Mouse (Mus musculus) C2C12 (cell line): ENCODE data around the gene Cyb561d2. TPM values are rescaled to one million over a fixed set of nuclear protein-coding genes. Genes with fewer than 3 reads are reported as not detected.

Experiments
- H3K27me3 ChIP-seq: one replicate; pipeline ENCODE4 v1.6.1; 2011; ENCODE audit not compliant: control insufficient read depth, insufficient read depth, insufficient read length
- H3K36me3 ChIP-seq: one replicate; pipeline ENCODE4 v1.6.1; 2011; ENCODE audit not compliant: control insufficient read depth, insufficient read depth
- H3K4me3 ChIP-seq: one replicate; pipeline ENCODE4 v1.5.1; 2011; ENCODE audit warnings: mild to moderate bottlenecking, control low read depth; ENCODE audit not compliant: poor library complexity, insufficient read depth, severe bottlenecking
- H3K79me2 ChIP-seq: one replicate; pipeline ENCODE4 v1.6.1; 2011; ENCODE audit not compliant: control insufficient read depth, insufficient read depth
- H3K79me3 ChIP-seq: one replicate; pipeline ENCODE4 v1.6.1; 2011; ENCODE audit warnings: low read depth, control low read depth
- H3ac ChIP-seq: one replicate; pipeline ENCODE3; 2011; ENCODE audit warnings: low read depth; ENCODE audit not compliant: control insufficient read depth, insufficient read length
- CEBPB ChIP-seq: IDR thresholded peaks from one replicate; pipeline ENCODE4 v1.6.1; 2011; ENCODE audit warnings: low read depth, mild to moderate bottlenecking, control low read depth, moderate library complexity
- CTCF ChIP-seq: IDR thresholded peaks from one replicate; pipeline ENCODE4 v1.5.1; 2011; ENCODE audit not compliant: control insufficient read depth, insufficient read depth, insufficient read length
- FOSL1 ChIP-seq: IDR thresholded peaks from one replicate; pipeline ENCODE4 v1.8.0; 2011; ENCODE audit warnings: mild to moderate bottlenecking, low read length; ENCODE audit not compliant: poor library complexity, insufficient read depth, severe bottlenecking
- MAX ChIP-seq: IDR thresholded peaks from one replicate; pipeline ENCODE4 v1.6.1; 2011; ENCODE audit warnings: mild to moderate bottlenecking, control low read depth
- MYOD1 ChIP-seq: IDR thresholded peaks from one replicate; pipeline ENCODE4 v1.6.1; 2011; ENCODE audit warnings: low read depth; ENCODE audit not compliant: control insufficient read depth, insufficient read length
- MYOG ChIP-seq: IDR thresholded peaks from one replicate; pipeline ENCODE4 v1.6.1; 2011; ENCODE audit not compliant: control insufficient read depth, insufficient read length; ENCODE audit errors: extremely low read depth
- USF1 ChIP-seq: IDR thresholded peaks from one replicate; pipeline ENCODE4 v1.6.1; 2011; ENCODE audit warnings: low read depth, mild to moderate bottlenecking, control low read depth, moderate library complexity
- polyA plus RNA-seq: library from polyadenylated mRNA; unstranded; fragments of >200 nt; fragmentation: generic; extraction: Trizol; gene quantifications from one replicate; pipeline ENCODE4 v1.2.1, GENCODE M21; 2012; ENCODE audit warnings: missing spikeins

Cyb561d2 gene
- polyA plus RNA-seq, 1 experiment = 23.7 TPM

- H3K79me3 ChIP-seq = no peaks in the 10 kb centered on the region
- H3K27me3 ChIP-seq = no peaks in the 10 kb centered on the region
- H3ac ChIP-seq = no peak overlapping the region
- no peaks in the 10 kb centered on the region for H3K36me3 ChIP-seq
- no peaks in the 10 kb centered on the region for H3K79me2 ChIP-seq
- H3K4me3 ChIP-seq = no peak overlapping the region
- no peak for TF ChIP-seq CEBPB
- TF ChIP-seq USF1 = no peak
- TF ChIP-seq MYOD1 = no peak
- TF ChIP-seq MYOG = no peak
- no peak for TF ChIP-seq CTCF
- no peak for TF ChIP-seq MAX
- TF ChIP-seq FOSL1 = no peak
These were observed 2.7 kb upstream of the Cyb561d2 start for GRCm38 (mm10) chr9:107544729-107545128.

GRCm38 (mm10) chr9:107544196-107544700, 2.3 kb upstream of the Cyb561d2 start:
- no peak overlapping the region for H3ac ChIP-seq
- H3K4me3 ChIP-seq = no peak overlapping the region
- no peaks in the 10 kb centered on the region for H3K79me3 ChIP-seq
- no peaks in the 10 kb centered on the region for H3K79me2 ChIP-seq
- TF ChIP-seq USF1 = no peak
- no peak for TF ChIP-seq FOSL1
- TF ChIP-seq MYOG = no peak
- TF ChIP-seq MAX = no peak
- TF ChIP-seq CEBPB = no peak
- no peak for TF ChIP-seq CTCF
- no peak for TF ChIP-seq MYOD1
- H3K36me3 ChIP-seq = no peaks in the 10 kb centered on the region
- H3K27me3 ChIP-seq = no peaks in the 10 kb centered on the region

- TF ChIP-seq USF1 (no peak), FOSL1 (no peak), CEBPB (no peak), MYOG (no peak), MAX (no peak), MYOD1 (no peak), CTCF (no peak)
These were observed 1.3 kb upstream of the Cyb561d2 start for GRCm38 (mm10) chr9:107543299-107543698.

GRCm38 (mm10) chr9:107542721-107543120, 728 bp upstream of the Cyb561d2 start:
- H3K36me3 ChIP-seq = peaks cover 13% of the 10 kb centered on the region
- H3K79me2 ChIP-seq = no peaks in the 10 kb centered on the region

More at GRCm38 (mm10) chr9:107543299-107543698, 1.3 kb upstream of the Cyb561d2 start:
- Histone ChIP-seq H3K4me3 (no peak overlapping the region), H3K79me3 (no peaks in the 10 kb centered on the region), H3K79me2 (no peaks in the 10 kb centered on the region), H3ac (no peak overlapping the region), H3K36me3 (peaks cover 7% of the 10 kb centered on the region), H3K27me3 (no peaks in the 10 kb centered on the region)

GRCm38 (mm10) chr9:107542352-107542686, 326 bp upstream of the Cyb561d2 start:
- H3K4me3 ChIP-seq = peak overlapping the region; percentile 38
- TF ChIP-seq MYOD1 (no peak), CTCF (no peak), FOSL1 (no peak), MYOG (no peak), CEBPB (no peak), USF1 (no peak), MAX (no peak)
- peaks cover 15% of the 10 kb centered on the region for H3K36me3 ChIP-seq
- peaks cover 2% of the 10 kb centered on the region for H3K79me2 ChIP-seq
- H3ac ChIP-seq = peak overlapping the region; percentile 41
- no peaks in the 10 kb centered on the region for H3K27me3 ChIP-seq
- H3K79me3 ChIP-seq = peaks cover 1% of the 10 kb centered on the region

More at GRCm38 (mm10) chr9:107542721-107543120, 728 bp upstream of the Cyb561d2 start:
- H3K4me3 ChIP-seq = peak overlapping the region; percentile 38
- H3K79me3 ChIP-seq = no peaks in the 10 kb centered on the region
- no peaks in the 10 kb centered on the region for H3K27me3 ChIP-seq
- H3ac ChIP-seq = no peak overlapping the region
- TF ChIP-seq MAX (no peak), FOSL1 (no peak), CEBPB (no peak), CTCF (no peak), MYOD1 (no peak), MYOG (no peak), USF1 (no peak)
